Mouse (Mus musculus) liver, embryonic 13.5 days (tissue): ENCODE measurements around the gene Nrxn2. TPM values are rescaled to one million over a fixed set of nuclear protein-coding genes. Genes with fewer than 3 reads are reported as not detected.

Experiments used
- ATAC-seq: fragments of 200-750 bp; cut with Nextera tagmentation; 2 replicates; pipeline ENCODE4 v1.8.0; 2017; ENCODE audit warnings: low read depth, mild to moderate bottlenecking, moderate number of reproducible peaks, moderate library complexity
- DNase-seq: peaks from one replicate; pipeline ENCODE4 v3.0.0; 2022
- H3K27ac ChIP-seq: fragments of 300-500 bp; sonication (generic); 2 replicates; pipeline ENCODE4 v1.5.1; 2015; ENCODE audit warnings: moderate library complexity, mild to moderate bottlenecking, inconsistent platforms
- H3K27me3 ChIP-seq: fragments of 300-500 bp; sonication (generic); 2 replicates; pipeline ENCODE4 v1.6.1; 2015; ENCODE audit warnings: mild to moderate bottlenecking, inconsistent platforms
- H3K36me3 ChIP-seq: fragments of 300-500 bp; sonication (generic); 2 replicates; pipeline ENCODE4 v1.6.1; 2015; ENCODE audit warnings: mild to moderate bottlenecking, inconsistent platforms
- H3K4me1 ChIP-seq: fragments of 300-500 bp; sonication (generic); replicated peaks from 2 replicates; pipeline ENCODE4 v1.6.1; 2015; ENCODE audit warnings: inconsistent platforms
- H3K4me2 ChIP-seq: fragments of 300-500 bp; sonication (generic); 2 replicates; pipeline ENCODE4 v1.6.1; 2015; ENCODE audit warnings: inconsistent platforms, mild to moderate bottlenecking, moderate library complexity
- H3K4me3 ChIP-seq: fragments of 300-500 bp; sonication (generic); replicated peaks from 2 replicates; pipeline ENCODE4 v1.5.1; 2015; ENCODE audit warnings: mild to moderate bottlenecking, inconsistent platforms
- H3K9ac ChIP-seq: fragments of 300-500 bp; sonication (generic); 2 replicates; pipeline ENCODE4 v1.6.1; 2015; ENCODE audit warnings: mild to moderate bottlenecking, inconsistent platforms
- H3K9me3 ChIP-seq: fragments of 300-500 bp; sonication (generic); replicated peaks from 2 replicates; pipeline ENCODE4 v1.6.1; 2016; ENCODE audit warnings: inconsistent platforms
- WGBS: fragments of 180-500 bp; shearing (Covaris S2); methylation state at CpG from one replicate; pipeline ENCODE4 v1.1.7; 2015; ENCODE audit not compliant: insufficient replicate concordance; 5-methylcytosine and 5-hydroxymethylcytosine counted together
- microRNA-seq: library from miRNA; unstranded; fragments of <30 nt; microRNA quantifications from one replicate; pipeline ENCODE4, GENCODE M21; 2016
- polyA plus RNA-seq: library from polyadenylated mRNA; unstranded; fragments of >200 nt; fragmentation: Nextera tagmentation; extraction: Ambion mirVana; gene quantifications from 2 replicates; pipeline ENCODE4 v1.2.1, GENCODE M21; 2015

Gene Nrxn2
- polyA plus RNA-seq, 1 experiment from 2014 or later = 0.54 TPM

GRCm38 (mm10) chr19:6569561-6569960 is 151.0 kb downstream of the Nrxn2 start:
- Histone ChIP-seq H3K4me2 (no peak overlapping the region), H3K9ac (no peak overlapping the region), H3K9me3 (no peaks in the 10 kb centered on the region)

DNA sequence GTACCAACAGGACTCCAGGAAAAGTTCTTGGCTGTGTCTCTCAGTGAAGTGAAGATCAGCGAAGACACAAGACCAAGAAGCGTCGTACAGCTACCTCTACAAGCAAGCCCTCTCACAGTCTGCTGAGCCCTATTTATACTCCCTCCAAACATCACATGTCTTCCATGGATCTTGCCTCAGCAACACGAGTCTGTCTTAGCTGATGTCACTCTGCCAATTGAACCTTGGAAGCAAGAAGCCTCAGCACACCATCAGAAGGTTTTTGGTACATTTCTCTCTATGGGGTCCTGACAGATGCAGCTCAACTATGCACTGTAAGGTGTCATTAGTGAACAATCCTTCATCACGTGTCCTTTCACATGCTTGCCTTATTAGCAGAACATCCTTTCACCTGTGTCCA is 152.9 kb downstream of the Nrxn2 start:
- no peaks in the 10 kb centered on the region for H3K36me3 ChIP-seq
- H3K4me1 ChIP-seq = no peaks in the 10 kb centered on the region
- ATAC-seq (no peak), DNase-seq (no peak)
- no peak overlapping the region for H3K9ac ChIP-seq
- H3K27ac ChIP-seq = no peak overlapping the region
- WGBS = 57% methylated on average over 5 of the region's 5 CpGs
- no peak overlapping the region for H3K4me2 ChIP-seq
- H3K9me3 ChIP-seq = no peaks in the 10 kb centered on the region
- no peak overlapping the region for H3K4me3 ChIP-seq
- H3K27me3 ChIP-seq = no peaks in the 10 kb centered on the region

More at GRCm38 (mm10) chr19:6569561-6569960, 151.0 kb downstream of the Nrxn2 start:
- no peak overlapping the region for H3K27ac ChIP-seq
- no peaks in the 10 kb centered on the region for H3K4me1 ChIP-seq
- H3K27me3 ChIP-seq = no peaks in the 10 kb centered on the region
- 37% methylated on average over 5 of the region's 5 CpGs for WGBS
- H3K4me3 ChIP-seq = no peak overlapping the region
- no peak for DNase-seq
- ATAC-seq = no peak
- H3K36me3 ChIP-seq = no peaks in the 10 kb centered on the region

DNA sequence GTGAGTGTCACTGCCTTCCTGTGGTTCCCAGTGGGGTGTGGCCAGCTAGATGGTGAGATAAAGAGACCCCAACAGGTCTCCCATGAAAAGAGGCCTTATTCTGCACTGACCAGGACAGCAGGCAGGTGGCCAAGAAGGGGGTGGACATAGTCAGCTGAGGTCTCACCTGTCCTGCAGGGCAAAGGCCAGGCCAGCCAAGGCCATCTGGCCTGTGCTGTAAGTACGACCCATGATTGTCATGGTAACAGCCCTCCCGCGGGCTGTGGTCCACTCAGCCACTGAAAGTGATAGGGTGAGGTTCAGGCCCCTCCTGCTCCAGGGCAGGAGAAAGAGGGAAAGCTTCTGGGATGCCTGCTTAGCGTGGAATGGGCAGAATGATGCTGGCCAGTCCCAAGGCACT is 153.5 kb downstream of the Nrxn2 start:
- H3K4me2 ChIP-seq = no peak overlapping the region
- no peak overlapping the region for H3K27ac ChIP-seq
- DNase-seq = no peak
- H3K4me3 ChIP-seq = no peak overlapping the region
- H3K4me1 ChIP-seq = no peaks in the 10 kb centered on the region
- no peaks in the 10 kb centered on the region for H3K27me3 ChIP-seq
- H3K36me3 ChIP-seq = no peaks in the 10 kb centered on the region
- no peaks in the 10 kb centered on the region for H3K9me3 ChIP-seq
- WGBS = 38% methylated on average over 4 of the region's 4 CpGs
- no peak for ATAC-seq
- no peak overlapping the region for H3K9ac ChIP-seq

Small RNAs within 50 kb of the gene (microRNA-seq; reads per million reads assigned to microRNA genes)
- not detected for gene Gm26460

Other genes with a start within 250 kb of the Nrxn2 start
- not detected in 2 replicates for gene Majin, start 234.3 kb upstream of the Nrxn2 start, polyA plus RNA-seq
- 0.17 TPM in 1 of 2 replicates, not detected in the other for gene Gpha2, start 192.4 kb upstream of the Nrxn2 start, polyA plus RNA-seq
- gene Ppp2r5b, start 182.9 kb upstream of the Nrxn2 start, polyA plus RNA-seq = 3.5 and 4.9 TPM in 2 replicates
- 4.1 and 4.8 TPM in 2 replicates for gene Atg2a, start 177.1 kb upstream of the Nrxn2 start, polyA plus RNA-seq
- gene Ehd1, start 142.0 kb upstream of the Nrxn2 start, polyA plus RNA-seq = 68.8 and 72.6 TPM in 2 replicates
- 0.14 and 0.16 TPM in 2 replicates for gene Cdc42bpg, start 112.3 kb upstream of the Nrxn2 start, polyA plus RNA-seq
- 26.3 and 29.9 TPM in 2 replicates for gene Men1, start 83.8 kb upstream of the Nrxn2 start, polyA plus RNA-seq
- 4.5 and 5.8 TPM in 2 replicates for gene Map4k2, start 77.6 kb upstream of the Nrxn2 start, polyA plus RNA-seq
- gene Sf1, start 55.0 kb upstream of the Nrxn2 start, polyA plus RNA-seq = 68.4 and 92.3 TPM in 2 replicates
- gene Pygm, start 34.3 kb upstream of the Nrxn2 start, polyA plus RNA-seq = 2.7 and 2.9 TPM in 2 replicates
- gene Rasgrp2, start 19.4 kb upstream of the Nrxn2 start, polyA plus RNA-seq = 77.2 and 85.3 TPM in 2 replicates
- gene Slc22a12, start 124.3 kb downstream of the Nrxn2 start, polyA plus RNA-seq = not detected in 2 replicates